Mouse (Mus musculus): ENCODE results near the gene Mymx.

The Mymx gene

DNA sequence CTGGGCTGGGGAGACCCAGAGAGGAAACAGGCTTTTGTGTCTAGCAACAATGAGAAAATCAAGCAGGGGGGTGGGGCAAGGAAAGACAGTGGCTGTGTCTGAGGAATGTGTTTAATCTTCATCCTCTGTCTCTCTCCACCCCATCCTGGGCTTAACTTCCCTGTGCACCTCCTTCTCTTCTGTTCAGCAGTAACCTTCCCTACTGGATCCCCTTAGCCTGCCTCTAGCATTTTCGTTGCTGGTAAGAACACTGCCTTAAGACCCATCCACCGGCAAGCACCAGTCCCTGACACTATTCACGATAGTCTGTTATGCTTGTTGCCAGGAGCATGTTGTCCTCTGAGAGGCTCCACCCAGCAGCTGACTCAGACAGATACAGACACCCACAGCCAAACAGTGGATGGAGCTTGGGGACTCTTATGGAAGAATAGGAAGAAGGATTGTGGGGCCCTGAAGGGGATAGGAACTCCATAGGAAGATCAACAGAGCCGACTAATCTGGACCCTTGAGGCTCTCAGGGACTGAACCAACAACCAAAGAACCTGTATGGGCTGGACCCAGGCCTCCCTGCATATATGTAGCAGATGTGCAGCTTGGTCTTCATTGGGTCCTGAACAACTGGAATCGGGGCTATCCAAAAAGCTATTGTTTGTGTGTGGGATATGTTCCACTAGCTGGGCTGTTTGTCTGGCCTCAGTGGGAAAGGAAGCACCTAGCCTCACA lies 8.4 kb upstream of the Mymx start:
- DNase-seq (ENCODE audit: low read depth, low spot score), result no peak

DNA sequence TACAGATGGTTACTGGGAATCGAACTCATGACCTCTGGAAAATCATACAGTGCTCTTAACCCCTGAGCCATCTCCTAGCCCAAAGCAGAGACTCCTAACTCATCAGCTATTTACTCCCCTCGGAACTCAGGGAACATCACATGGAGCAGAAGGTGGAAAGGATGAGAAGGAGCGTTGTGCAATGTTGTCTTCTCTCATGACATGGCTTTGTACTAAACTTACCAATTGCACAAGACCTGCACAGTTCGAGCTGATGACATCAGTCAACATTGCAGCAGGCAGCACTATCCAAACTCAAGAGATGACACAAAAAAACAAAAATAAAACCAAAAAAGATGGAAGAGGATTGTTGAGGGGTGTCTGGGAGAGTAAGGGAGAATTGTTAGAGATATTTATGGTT lies 6.5 kb upstream of the Mymx start:
- DNase-seq (ENCODE audit: low read depth, low spot score), result no peak

DNA sequence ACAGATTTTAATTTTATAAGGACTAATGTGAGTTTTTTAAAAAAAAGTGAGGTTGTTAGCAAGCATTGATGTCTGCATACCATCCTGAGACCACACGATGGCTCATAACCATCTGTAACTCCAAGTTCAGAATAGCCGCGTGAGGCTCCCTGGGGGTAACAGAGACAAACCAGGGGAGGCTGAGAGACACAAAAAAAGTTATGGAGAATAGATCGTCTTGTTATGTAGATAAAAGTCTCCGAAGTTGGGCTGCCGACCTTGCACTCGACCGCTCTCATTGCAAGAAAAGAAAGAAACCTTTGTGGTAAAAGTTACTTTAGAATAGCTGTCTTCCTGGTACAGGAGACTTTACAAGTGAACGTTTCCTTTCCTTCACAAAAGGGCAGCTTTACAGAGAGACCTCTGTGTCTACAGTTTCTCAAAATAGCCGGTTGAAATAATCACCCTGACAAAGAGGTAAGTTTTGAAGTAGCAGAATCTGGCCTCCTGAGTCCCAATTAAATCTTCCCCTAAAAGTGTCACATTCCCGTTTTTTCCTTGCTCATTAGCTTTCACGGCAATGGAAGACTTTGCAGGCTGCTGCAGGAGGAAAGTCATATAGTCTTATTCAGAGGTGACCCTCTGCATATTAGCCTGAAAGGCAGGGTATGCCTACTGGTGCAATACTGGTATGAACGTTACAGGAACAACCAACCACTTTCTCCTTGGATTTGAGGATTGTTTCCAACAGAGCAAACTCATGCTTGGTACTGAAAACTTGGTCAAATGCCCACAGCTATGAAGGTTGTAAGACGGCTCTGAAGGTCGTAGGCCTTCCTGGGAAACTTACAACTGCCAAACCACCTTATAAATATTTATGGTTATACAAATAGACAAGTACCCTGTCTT lies 5.3 kb upstream of the Mymx start:
- no peak for DNase-seq (ENCODE audit: low read depth, low spot score)

DNA sequence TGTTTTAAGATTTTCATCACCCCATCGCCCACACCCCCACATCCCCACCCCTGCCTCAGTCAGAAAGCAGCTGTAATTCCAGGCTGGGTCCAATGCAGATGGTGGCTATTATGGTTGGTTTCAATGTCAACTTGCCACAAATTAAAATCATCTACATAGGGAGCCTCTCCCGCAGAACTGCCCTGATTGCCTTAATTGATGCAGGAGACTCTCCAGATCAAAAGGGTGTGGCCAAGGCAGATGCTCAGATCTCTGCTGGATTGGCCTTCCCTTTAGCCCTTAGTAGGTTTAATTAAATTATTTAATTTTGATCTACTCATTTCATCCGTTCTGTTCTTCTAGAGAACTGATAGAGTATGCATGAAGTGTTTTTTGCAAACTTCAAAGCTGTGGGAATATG lies 1.1 kb upstream of the Mymx start:
- DNase-seq (ENCODE audit: low read depth, low spot score), result no peak

DNA sequence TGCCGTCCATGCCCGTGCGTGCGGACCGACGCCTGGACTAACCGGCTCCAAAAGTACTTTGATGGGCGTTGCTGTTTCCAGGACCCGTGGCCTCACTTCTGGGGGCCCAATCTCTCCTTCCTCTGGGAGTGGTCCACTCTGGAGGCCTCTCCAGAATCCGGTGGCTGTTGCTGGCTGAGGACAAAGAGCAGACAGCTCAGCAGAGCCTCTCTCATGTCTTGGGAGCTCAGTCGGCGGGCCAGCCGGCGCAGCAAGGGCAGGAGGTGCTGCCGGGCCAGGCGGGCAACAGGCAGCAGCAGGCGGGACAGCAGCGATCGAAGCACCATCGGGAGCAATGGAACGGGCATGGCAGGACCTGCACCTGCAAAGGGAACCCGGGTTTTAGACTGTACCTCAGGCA lies 577 bp downstream of the Mymx start:
- DNase-seq (ENCODE audit: low read depth, low spot score), result no peak

DNA sequence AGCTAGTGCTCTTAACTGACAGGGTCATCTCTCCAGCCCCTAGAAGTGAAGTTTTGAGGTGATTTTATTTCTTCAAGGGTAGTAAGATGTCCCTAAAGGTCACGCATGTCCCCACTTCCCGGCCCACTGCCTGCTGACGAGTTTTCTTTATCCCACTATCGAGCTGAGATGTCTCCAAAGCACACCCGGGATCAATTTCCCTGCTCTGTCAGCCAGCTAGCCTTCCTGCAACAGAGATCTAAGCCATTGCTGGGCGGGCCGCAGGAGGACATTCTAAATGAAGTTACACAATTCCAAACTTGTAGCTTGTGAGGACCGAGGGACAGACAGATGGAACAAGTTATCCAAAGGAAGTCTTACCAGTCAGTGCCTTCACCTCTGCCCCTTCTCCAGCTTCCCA lies 1.6 kb downstream of the Mymx start:
- DNase-seq (ENCODE audit: low read depth, low spot score), result no peak

DNA sequence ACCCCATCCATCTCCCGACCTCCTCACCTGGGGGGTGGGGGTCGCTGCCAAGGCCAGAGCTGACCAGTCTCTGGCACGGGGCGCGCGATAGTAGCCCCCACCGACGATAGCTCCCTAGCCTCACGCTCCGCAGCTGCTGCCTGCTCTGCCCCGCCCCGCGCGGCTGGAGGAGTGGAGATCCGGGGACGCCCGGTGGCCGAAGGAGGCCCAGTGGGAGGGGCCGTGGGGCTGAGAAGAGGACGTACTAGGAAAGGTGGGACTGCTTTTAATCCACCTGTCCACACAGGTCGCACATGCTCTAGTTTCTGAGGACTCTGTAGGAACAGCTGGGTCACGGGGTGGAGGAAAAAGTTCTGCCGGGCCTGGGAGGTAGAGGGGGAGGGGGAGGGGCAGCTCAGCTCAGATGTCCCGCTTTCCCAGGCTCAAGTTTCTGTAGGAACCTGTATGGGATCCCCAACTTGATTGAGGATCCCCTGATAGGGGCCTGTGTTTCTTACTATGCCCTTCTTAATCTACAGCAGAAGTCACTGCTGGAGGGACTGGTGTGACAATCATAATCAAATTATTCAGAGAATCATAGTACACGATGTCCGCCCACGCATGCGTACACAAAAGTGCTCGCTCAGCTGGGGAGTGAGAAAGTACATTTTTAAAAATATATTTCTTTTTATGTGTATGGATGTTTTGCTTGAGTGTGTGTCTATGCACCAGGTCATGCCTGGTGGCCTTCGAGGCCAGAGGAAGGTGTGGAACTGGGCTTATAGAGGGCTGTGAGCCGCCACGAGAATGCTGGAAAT lies 2.3 kb downstream of the Mymx start, which contains the start of gene Slc29a1:
Gene Slc29a1 (minus strand): TSS at position 161 of the 797 bp plus-strand sequence.
- DNase-seq (ENCODE audit: low read depth, low spot score), result peak; percentile 54

DNA sequence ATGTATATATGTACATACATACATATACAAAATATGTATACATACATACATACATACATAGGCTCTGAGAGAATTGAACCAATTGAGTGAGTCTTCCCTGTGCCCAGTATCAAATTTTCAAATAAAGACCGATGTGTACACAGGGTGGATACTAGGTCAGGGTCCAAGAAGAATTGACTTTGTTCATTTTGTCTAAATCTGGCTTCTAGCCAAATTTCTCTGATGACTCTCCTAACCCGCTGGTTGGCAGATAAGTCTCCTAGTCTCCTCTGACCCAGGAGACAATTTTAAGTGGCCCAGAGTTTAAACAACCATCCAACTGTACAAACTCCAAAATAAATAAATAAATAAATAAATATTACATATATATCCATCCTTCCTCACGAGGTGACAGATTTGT lies 3.0 kb downstream of the Mymx start:
- no peak for DNase-seq (ENCODE audit: low read depth, low spot score)

DNA sequence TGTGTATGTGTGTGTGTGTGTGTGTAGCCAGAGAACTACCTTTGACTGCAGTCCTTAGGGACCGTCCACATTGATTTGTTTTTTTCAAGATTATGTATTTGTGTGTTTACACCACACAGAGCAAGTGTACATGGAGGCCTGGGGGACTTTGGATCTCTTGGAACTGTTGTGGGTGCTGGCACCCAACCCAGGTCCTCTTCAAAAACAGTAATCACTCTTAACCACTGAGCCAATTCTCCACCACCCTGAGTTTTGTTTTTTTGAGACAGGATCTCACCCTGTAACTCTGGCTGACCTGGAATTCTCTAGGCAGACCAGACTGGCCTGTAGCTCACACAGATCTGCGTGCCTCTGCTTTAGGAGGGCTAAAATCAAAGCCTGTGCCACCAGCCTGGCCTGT lies 3.5 kb downstream of the Mymx start:
- no peak for DNase-seq (ENCODE audit: low read depth, low spot score)

DNA sequence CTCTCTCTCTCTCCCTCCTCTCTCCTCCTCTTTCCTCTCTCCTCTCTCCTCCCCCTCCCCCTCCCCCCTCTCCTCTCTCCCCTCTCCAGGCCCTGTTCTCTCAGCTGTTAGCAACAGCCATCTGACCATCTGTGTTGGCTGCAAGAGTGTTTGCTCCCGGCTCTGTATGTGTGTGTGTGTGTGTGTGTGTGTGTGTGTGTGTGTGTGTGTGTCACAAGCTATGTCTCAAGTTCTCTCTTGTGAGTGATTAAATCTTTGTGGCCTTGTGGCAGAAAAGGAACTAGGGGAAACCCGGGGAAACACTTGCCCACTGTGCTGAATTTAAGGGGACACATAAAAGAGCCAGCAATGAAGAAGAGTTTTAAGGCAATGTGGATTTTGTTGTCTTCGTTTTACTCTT lies 4.1 kb downstream of the Mymx start:
- DNase-seq (ENCODE audit: low read depth, low spot score), result no peak

DNA sequence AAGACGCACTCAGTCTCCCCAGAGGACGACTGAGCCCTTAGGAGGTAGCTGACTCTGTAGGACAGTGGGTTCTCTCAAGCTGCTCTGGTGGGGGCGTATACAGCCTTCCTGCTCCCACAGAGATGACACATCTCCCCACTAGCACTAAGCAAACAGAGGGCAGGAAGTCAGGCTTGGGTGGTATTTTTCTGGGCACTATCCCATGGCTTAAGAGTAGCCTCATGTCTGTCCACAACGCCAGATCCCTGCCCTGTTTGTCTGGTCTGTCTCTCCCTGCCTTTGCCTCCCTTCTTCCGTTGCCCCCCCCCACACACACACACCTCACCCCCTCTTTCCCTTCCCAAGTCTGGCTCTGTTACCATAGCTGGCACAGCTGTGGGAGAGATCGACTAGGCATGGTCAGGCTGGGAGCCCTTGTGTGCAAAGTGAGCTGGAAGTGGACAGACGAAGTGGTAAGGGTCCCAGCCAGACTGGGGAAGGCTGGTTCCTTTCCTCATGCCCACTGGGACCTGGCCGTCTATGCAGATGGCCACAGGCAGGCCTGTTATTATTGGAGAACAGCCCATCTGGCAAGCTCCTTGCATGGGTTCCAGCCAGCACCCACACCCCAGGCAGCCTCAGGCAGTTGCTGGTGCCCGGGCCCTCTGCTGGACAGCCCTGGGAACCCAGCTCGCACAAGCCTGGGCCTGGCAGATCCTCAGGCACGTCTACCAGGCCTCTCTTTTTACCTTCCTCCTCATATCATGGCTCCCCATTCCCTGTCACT lies 5.1 kb downstream of the Mymx start:
- no peak for DNase-seq (ENCODE audit: low read depth, low spot score)

DNA sequence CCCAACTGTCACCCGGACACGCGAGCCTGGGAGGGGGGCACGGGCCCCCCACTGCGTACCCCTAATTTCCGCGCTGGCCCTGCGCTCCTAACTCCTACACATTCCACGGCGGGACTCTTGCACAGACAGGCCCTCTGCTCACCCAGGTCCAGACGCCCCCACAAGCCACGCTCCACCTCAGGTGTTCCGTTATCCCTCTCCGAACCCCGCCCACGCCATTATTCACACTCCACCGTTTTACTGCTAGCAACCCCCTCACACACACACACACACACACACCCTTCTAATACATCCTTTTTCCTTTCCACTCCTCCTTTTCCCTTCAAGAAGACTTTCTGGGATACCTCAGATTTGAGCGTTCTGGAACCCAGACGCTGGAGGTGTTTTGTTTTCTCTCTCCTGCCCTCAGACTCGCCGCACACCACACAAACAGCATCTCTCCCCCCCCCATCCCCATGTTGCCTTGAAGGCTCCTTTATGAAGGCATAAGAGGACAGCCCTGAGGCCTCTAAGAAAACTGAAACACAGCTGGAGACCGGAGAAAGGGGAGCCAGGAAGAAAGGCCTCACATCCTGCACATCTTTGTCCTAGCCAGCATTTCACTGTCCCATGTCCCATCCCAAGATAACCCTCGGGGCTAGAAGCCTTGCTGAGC lies 6.0 kb downstream of the Mymx start:
- no peak for DNase-seq (ENCODE audit: low read depth, low spot score)

DNA sequence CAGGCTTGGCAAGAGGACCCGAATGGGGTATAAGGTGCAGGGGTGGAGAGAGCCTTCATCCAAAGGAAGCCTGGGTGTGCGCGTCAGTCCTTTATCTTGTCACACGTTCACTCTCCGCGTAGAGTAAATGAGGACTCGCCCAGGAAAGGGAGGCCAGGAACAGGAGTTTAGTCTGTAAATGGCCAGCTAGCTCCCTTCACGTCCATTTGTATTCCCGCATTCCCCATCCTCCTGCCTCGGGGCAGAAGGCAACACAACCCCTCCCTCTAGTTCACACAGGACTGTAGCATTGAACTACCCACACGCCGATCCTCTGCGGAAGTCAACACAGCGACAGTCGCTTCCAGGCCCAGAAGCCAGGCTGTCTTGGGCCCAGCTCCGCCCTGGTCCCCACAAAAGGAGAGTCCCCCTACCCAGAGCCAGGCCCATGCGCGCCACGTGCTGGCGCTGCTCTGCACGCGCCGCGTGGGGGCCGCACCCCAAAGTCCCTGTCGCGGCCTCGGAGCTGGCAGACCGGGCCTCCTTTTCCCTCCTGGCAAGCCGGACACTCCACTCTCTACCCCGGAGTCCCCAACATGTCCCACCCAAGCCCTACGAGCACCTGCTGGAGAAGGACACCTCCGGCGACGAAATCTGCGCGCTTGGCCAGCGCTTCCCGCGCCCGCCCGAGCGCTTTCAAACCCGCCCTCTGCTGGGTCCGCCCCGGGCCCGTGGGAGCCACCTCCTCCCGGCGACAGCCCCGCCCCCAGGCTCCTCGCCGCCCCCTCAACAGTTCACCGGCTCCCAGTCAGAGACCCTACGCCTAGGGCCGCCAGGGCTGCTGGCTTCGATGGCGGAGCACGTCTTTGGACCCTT lies 6.8 kb downstream of the Mymx start:
- peak; percentile 66 for DNase-seq (ENCODE audit: low read depth, low spot score)

DNA sequence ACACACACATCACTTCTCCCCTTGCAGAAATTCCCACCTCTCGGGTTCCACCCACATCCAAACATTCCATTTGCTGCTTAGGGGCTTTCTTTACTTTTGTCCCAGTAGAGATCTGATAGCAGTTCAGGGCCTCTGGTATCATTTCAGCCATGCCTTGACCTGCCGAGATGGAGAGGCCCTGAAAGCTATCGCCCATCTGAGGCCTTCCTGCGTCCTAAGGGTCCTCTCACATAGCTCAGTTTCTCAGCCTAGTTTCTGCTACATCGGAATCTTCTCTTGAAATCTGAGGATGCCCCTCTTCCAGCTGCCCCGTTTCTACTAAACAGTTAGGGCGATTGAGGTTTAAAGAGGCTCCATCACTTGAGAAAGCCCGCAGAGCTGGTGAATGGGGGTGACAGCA lies 7.7 kb downstream of the Mymx start:
- DNase-seq (ENCODE audit: low read depth, low spot score), result no peak

DNA sequence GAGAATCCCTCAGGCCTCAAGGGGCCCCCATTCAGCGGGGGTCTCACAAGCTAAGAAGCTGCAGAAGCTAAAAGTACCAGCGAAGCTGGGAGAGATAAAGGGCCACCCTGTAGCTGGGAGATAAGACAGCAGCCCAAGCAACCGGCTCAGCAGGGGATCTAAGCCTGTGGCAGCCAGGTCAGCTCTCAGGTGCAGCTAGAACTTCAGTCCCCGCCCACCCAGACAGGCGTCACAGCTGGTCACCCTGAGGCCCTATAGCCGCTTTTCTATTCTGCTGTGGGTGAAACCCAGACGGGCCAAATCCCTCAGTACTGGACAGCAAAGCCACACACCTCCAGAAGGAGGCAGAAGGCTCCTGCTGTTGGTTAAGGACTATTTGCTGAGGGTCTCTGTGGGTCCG lies 8.4 kb downstream of the Mymx start:
- DNase-seq (ENCODE audit: low read depth, low spot score), result no peak

DNA sequence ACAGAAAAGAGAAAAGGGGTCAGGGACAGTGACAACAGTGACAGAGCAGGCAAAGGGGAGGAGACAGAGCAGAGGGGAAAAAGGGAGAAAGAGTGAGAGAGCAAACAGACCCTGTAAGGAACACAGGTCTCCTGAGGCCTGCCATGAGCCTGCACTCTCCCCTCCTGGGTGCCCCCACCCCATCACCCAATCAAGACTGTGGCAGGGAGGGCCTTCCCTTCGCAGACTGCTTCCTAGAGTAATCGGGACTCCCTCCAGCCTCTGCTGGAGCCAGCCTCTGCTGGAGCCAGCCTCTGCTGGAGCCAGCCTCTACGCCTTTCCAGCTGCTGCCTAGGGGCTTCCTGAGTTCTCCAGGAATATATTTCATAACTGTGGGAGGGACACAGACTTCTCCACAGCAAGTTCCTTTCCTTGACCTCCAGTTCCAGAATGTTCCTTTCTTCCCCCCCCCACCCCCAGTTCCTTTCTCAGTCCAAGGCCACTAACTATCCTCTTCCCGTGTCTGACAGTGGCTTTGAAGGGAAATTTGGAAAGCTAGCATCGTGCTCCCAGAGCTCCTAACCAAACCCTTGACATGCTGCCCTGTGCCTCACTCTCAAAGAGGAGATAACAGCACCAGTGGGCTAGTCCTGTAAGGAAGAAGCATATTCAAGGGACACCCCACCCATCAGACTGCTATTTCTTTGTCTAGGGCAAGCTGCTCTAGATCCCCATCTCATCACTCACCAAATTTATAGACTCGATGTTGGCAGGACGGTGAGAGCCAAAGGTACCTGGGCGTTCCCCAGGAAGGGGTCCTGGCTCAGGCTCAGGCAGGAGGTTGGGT lies 9.1 kb downstream of the Mymx start:
- DNase-seq (ENCODE audit: low read depth, low spot score), result no peak

DNA sequence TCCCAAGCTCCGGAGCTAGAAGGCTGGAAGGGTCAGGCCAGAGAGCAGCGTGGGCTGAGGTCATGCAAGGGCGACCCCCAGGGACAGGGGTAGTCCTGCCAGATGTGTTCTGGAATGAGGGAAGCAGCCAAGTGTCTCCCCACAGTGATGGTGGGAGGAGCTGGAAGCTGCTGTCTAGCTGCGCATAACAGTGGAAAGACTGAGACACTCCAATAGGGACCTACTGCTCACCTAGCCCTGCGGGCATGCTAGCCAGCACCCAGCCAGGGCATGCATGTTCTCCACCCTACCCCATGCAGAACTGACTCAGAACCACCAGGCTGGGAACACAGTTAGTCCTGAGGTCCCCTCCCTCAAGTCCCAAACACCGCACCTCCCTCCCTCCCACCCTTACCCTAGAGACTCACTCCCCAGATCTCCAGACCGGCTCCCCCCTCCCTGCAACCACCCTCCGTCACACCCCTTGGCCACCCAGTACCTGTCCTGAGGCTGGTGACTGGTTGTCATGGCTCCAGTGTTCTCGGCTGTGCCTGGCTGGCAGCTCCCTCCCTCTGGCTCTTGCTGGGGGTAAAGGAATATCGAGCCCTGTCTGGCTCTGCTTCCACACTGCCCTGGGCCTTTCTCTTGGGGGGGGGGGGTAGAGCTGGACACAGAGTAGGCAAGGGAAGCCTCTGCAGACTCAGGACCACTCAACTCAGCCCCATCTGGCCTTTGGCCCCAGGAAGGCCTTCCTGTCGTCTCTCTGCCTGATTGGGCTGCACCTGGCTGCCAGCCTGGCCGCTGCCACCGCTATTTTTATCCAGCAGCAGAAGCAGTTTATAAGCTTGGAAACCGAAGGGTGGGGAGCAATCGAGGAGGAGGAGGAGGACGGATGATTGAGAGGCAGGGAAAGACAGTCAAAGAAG lies 9.9 kb downstream of the Mymx start:
- no peak for DNase-seq (ENCODE audit: low read depth, low spot score)

DNA sequence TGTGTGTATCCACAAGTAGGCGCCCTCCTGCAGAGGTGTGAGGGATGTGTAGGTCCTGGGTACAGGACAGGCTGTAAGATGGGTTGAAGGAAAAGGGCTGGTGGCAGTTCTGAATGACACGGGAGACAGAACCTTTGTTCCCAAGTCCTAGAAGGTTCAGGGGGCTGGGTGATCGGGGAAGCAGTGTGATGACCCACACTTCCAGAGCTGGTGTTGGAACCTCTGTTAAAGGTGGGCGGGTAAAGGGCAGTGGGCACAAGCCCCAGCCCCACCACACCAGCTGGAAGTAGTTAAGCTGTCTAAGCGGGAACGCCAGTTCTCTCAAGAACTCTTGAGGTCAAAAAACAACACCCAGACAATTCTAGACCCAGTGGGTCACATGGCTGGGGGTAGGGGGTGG lies 11.5 kb downstream of the Mymx start:
- DNase-seq (ENCODE audit: low read depth, low spot score), result no peak
